Mouse (Mus musculus) heart, postnatal 0 days (tissue): ENCODE data around the gene Ptbp3. TPM values are rescaled to one million over a fixed set of nuclear protein-coding genes. Genes with fewer than 3 reads are reported as not detected.

Source experiments
- ATAC-seq: fragments of 200-750 bp; cut with Nextera tagmentation; 2 replicates; pipeline ENCODE4 v1.8.0; 2017; ENCODE audit warnings: low read depth, moderate number of reproducible peaks, moderate library complexity; ENCODE audit not compliant: insufficient read depth
- DNase-seq: peaks from one replicate; pipeline ENCODE4 v3.0.0-alpha.2; 2016; ENCODE audit warnings: low spot score
- H3K27ac ChIP-seq: fragments of 300-500 bp; sonication (generic); 2 replicates; pipeline ENCODE4 v1.5.1; 2014; ENCODE audit warnings: low read depth, mild to moderate bottlenecking
- H3K27me3 ChIP-seq: fragments of 300-500 bp; sonication (generic); 2 replicates; pipeline ENCODE4 v1.6.1; 2014; ENCODE audit warnings: low read length, mixed read lengths; ENCODE audit not compliant: control insufficient read depth, insufficient read depth
- H3K36me3 ChIP-seq: fragments of 300-500 bp; sonication (generic); replicated peaks from 2 replicates; pipeline ENCODE4 v1.6.1; 2014; ENCODE audit warnings: low read length, mixed read lengths; ENCODE audit not compliant: control insufficient read depth, insufficient read depth
- H3K4me1 ChIP-seq: fragments of 300-500 bp; sonication (generic); 2 replicates; pipeline ENCODE4 v1.6.1; 2014; ENCODE audit warnings: antibody characterized with exemption; ENCODE audit not compliant: control insufficient read depth, insufficient read depth
- H3K4me2 ChIP-seq: fragments of 300-500 bp; sonication (generic); 2 replicates; pipeline ENCODE4 v1.6.1; 2014; ENCODE audit warnings: low read depth, mild to moderate bottlenecking, low read length, moderate library complexity
- H3K4me3 ChIP-seq: fragments of 300-500 bp; sonication (generic); 2 replicates; pipeline ENCODE4 v1.5.1; 2014; ENCODE audit warnings: low read depth, low read length
- H3K9ac ChIP-seq: fragments of 300-500 bp; sonication (generic); replicated peaks from 2 replicates; pipeline ENCODE4 v1.6.1; 2014; ENCODE audit warnings: low read depth, low read length, mixed read lengths
- H3K9me3 ChIP-seq: fragments of 300-500 bp; sonication (generic); replicated peaks from 2 replicates; pipeline ENCODE4 v1.6.1; 2016; ENCODE audit warnings: low read length; ENCODE audit not compliant: control insufficient read depth
- CTCF ChIP-seq: IDR thresholded peaks from 2 replicates; pipeline ENCODE4 v1.5.1; 2016; ENCODE audit warnings: antibody characterized with exemption, control low read depth, low read depth
- EP300 ChIP-seq: IDR thresholded peaks from 2 replicates; pipeline ENCODE4 v1.6.1; 2016; ENCODE audit warnings: antibody characterized with exemption, low read depth
- WGBS: fragments of 180-500 bp; shearing (Covaris S2); extraction: QIAGEN DNeasy Blood & Tissue Kit; methylation state at CpG from one replicate; pipeline ENCODE4 v1.1.7; 2014; 5-methylcytosine and 5-hydroxymethylcytosine counted together
- polyA plus RNA-seq: library from polyadenylated mRNA; unstranded; fragments of >200 nt; fragmentation: Nextera tagmentation; extraction: Ambion mirVana; gene quantifications from 2 replicates; pipeline ENCODE4 v1.2.1, GENCODE M21; 2015
- total RNA-seq: library from RNA; depleted of rRNA; stranded (reverse); fragments of >200 nt; gene quantifications from 2 replicates; pipeline ENCODE4 v1.2.3, GENCODE M21; 2014; ENCODE audit warnings: low replicate concordance

The Ptbp3 gene
- total and polyA plus RNA-seq, 2 experiments from 2014 or later, result 15.3 to 61.4 TPM

DNA sequence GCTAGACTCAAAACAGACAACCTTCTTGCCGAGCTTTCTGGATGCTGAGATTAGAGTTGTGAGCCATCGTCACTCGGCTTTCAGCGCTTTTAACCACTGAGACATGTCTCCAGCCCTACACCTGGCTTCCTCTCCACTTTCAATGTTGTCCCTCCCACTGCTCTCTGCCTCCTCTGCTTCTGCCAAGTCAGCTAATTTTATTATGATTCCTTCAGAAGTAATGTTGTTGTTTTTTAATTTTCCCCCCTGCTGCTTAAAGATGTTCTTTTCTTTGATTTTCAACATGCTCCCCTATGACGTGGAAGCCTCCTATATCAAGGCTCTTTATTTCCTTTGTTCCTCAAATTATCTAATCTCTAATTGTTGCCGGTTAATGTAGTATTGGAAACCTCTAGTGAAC lies 84.5 kb downstream of the Ptbp3 start:
- Histone ChIP-seq H3K36me3 (no peaks in the 10 kb centered on the region), H3K9me3 (no peaks in the 10 kb centered on the region), H3K27me3 (no peaks in the 10 kb centered on the region), H3K27ac (no peak overlapping the region), H3K4me1 (peaks cover 9% of the 10 kb centered on the region; the same call in 1 of the 2 replicates), H3K4me2 (no peak overlapping the region), H3K9ac (no peak overlapping the region), H3K4me3 (no peak overlapping the region)
- ATAC-seq (no peak), DNase-seq (no peak)
- 48% methylated on average over 6 of the region's 6 CpGs for WGBS
- TF ChIP-seq EP300 (no peak), CTCF (no peak)

DNA sequence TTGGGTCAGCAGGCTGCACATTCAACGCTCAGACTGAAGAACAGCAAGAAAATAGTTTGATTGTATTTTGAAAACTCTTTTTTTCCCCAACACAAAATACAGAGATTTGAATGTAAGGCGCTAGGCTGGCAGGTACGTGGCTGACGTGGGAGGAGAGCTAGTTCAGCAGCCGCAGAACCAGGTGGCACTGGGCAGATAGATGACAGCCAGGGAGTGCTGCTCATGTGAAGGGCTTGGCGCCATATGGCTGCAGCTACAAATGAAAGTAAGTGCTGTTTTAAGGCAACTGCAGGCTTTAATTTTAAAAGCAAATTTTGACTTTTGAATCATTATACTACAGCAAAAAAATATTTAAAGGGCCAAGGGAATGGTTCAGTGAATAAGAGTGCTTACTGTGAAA lies 86.7 kb downstream of the Ptbp3 start:
- Histone ChIP-seq H3K4me3 (no peak overlapping the region), H3K9me3 (no peaks in the 10 kb centered on the region), H3K4me2 (no peak overlapping the region), H3K27me3 (no peaks in the 10 kb centered on the region), H3K36me3 (no peaks in the 10 kb centered on the region), H3K4me1 (peaks cover 9% of the 10 kb centered on the region; the same call in 1 of the 2 replicates), H3K27ac (no peak overlapping the region), H3K9ac (no peak overlapping the region)
- ATAC-seq (no peak), DNase-seq (no peak)
- 80% methylated on average over 6 of the region's 6 CpGs for WGBS
- TF ChIP-seq EP300 (no peak), CTCF (no peak)

GRCm38 (mm10) chr4:59461116-59461727 lies 87.9 kb downstream of the Ptbp3 start:
- DNase-seq (no peak), ATAC-seq (no peak)
- WGBS, result 56% methylated on average over 11 of the region's 11 CpGs
- TF ChIP-seq EP300 (no peak), CTCF (no peak)
- Histone ChIP-seq H3K27me3 (no peaks in the 10 kb centered on the region), H3K4me2 (no peak overlapping the region), H3K4me3 (no peak overlapping the region), H3K27ac (no peak overlapping the region), H3K9ac (no peak overlapping the region), H3K9me3 (no peaks in the 10 kb centered on the region), H3K36me3 (no peaks in the 10 kb centered on the region), H3K4me1 (peaks cover 9% of the 10 kb centered on the region; the same call in 1 of the 2 replicates)

GRCm38 (mm10) chr4:59459216-59459955 lies 89.8 kb downstream of the Ptbp3 start:
- Histone ChIP-seq H3K4me2 (no peak overlapping the region), H3K9me3 (no peaks in the 10 kb centered on the region), H3K36me3 (no peaks in the 10 kb centered on the region), H3K4me1 (peaks cover 9% of the 10 kb centered on the region; the same call in 1 of the 2 replicates), H3K27me3 (no peaks in the 10 kb centered on the region), H3K4me3 (no peak overlapping the region), H3K9ac (no peak overlapping the region), H3K27ac (no peak overlapping the region)
- no peak for TF ChIP-seq EP300
- no peak for TF ChIP-seq CTCF
- ATAC-seq, result no peak
- peak; percentile 36 for DNase-seq
- 50% methylated on average over 13 of the region's 13 CpGs for WGBS

- H3K4me2 ChIP-seq, result no peak overlapping the region
- DNase-seq (no peak), ATAC-seq (no peak)
- H3K4me3 ChIP-seq, result no peak overlapping the region
- peaks cover 9% of the 10 kb centered on the region; the same call in 1 of the 2 replicates for H3K4me1 ChIP-seq
- no peaks in the 10 kb centered on the region for H3K36me3 ChIP-seq
- H3K9ac ChIP-seq, result no peak overlapping the region
- 34% methylated on average over 9 of the region's 9 CpGs for WGBS
- no peak overlapping the region for H3K27ac ChIP-seq
- H3K9me3 ChIP-seq, result no peaks in the 10 kb centered on the region
- TF ChIP-seq CTCF, result no peak
- no peak for TF ChIP-seq EP300
- no peaks in the 10 kb centered on the region for H3K27me3 ChIP-seq
Observed at GRCm38 (mm10) chr4:59457941-59458340, 91.2 kb downstream of the Ptbp3 start.
